Mouse (Mus musculus) thymus, postnatal 25 days (tissue): ENCODE measurements around the gene Derl3.

Experiments used
- DNase-seq: peaks from one replicate; pipeline ENCODE4 v3.0.0; 2022

Gene Derl3

DNA sequence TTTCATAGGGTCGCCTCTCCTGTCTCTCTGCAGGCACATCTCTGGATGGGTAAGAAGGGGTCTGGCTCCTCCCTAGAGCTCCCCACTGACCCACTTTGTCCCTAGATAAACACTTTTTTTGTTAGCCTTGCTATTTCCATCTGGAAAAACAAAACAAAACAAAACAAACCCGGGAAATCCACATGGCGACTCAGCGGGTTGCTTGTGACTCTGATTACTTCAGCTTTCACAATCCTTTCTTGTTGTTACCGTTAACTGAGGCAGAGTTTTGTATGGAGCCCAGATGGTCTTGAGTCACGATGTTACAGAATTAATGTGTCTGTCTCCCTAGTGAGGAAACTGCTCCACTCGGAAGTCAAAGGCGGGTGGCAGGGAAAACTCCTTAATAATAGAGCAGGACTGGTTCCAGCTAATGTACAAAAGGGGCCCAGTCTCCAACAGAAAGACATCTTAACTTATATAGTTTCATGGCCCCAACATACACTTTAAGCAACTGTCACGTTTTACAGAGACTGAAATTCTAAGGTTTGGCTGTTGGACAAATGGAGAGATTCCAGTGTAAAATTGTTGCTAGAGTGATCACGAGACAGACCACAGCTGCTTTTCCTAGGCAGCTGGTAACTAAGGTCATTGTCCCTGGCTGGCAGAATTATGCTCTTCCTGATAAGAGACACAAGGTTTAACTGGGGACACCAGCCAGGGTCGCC lies 51.0 kb downstream of the Derl3 start:
- DNase-seq = no peak

- DNase-seq = no peak
Observed at GRCm38 (mm10) chr10:75945213-75945612, 52.0 kb downstream of the Derl3 start.
